8 mouse cellular contexts compared by ENCODE assay signal in the genomic region with DNA sequence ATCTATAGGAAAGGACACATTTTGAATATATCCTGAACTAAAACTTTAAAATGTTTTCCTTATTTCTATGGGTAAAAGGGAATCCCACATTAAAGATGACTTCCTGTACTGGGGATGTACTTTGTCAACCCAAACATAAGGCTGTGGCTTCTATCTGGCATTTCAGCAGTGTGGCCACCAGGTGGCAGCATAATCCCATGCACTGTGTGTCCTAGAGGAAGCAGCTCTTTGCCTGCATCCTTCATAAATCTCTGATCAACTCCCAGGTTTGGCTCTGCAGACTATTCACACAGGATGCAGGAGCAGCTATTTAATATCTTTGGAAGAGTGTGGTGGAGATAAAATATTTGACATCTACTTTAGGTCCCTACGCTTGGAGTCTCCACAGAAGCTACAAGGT. TPM values are rescaled to one million over a fixed set of nuclear protein-coding genes. Genes with fewer than 3 reads are reported as not detected.
DNase-seq lines count a peak whose midpoint lies in the region; ATAC-seq and TF ChIP-seq lines count a peak whose summit lies in the region.

No protein-coding gene starts in this region.

- no peaks in the 10 kb centered on the region for H3K4me1 ChIP-seq in ES-Bruce4 (ENCODE audit: control insufficient read depth, insufficient read depth, low read length)
- H3K4me1 ChIP-seq in bone marrow, adult 2 months (ENCODE audit: control insufficient read depth, insufficient read depth, low read length) = no peaks in the 10 kb centered on the region
- H3K4me1 ChIP-seq in embryonic facial prominence, embryonic 11.5 days (ENCODE audit: control insufficient read depth, insufficient read depth, low read length) = no peaks in the 10 kb centered on the region
- no peaks in the 10 kb centered on the region for H3K4me1 ChIP-seq in heart, embryonic 10.5 days
- no peaks in the 10 kb centered on the region for H3K4me1 ChIP-seq in lung, adult 2 months (ENCODE audit: control insufficient read depth, insufficient read depth, low read length)

- H3K4me3 ChIP-seq in ES-Bruce4 (ENCODE audit: low read depth, low read length) = no peak overlapping the region
- H3K4me3 ChIP-seq in bone marrow, adult 2 months (replicated peaks; ENCODE audit: control insufficient read depth, low read depth, low read length) = no peak overlapping the region
- H3K4me3 ChIP-seq in embryonic facial prominence, embryonic 11.5 days (ENCODE audit: low read depth, low read length) = no peak overlapping the region
- H3K4me3 ChIP-seq in heart, embryonic 10.5 days = no peak overlapping the region
- H3K4me3 ChIP-seq in lung, adult 2 months (replicated peaks; ENCODE audit: extremely low read depth, low read depth, low read length) = no peak overlapping the region

- no peak for TF ChIP-seq EP300 in ES-Bruce4 (IDR thresholded peaks at IDR 0.05; ENCODE audit: insufficient read depth, low read depth, low read length)

- H3K9ac ChIP-seq in ES-Bruce4 (ENCODE audit: low read depth, poor library complexity, severe bottlenecking) = no peak overlapping the region
- no peak overlapping the region for H3K9ac ChIP-seq in embryonic facial prominence, embryonic 11.5 days (replicated peaks; ENCODE audit: low read length)

- H3K9me3 ChIP-seq in ES-Bruce4 (replicated peaks; ENCODE audit: control insufficient read depth, insufficient read depth, low read length, poor library complexity, severe bottlenecking) = no peaks in the 10 kb centered on the region
- H3K9me3 ChIP-seq in embryonic facial prominence, embryonic 11.5 days (replicated peaks; ENCODE audit: control insufficient read depth, low read length) = no peaks in the 10 kb centered on the region
- H3K9me3 ChIP-seq in heart, embryonic 10.5 days = no peaks in the 10 kb centered on the region

- WGBS in bone marrow, adult 2 months = 96% methylated on average over 1 of the region's 1 CpGs
- 71% methylated on average over 1 of the region's 1 CpGs for WGBS in embryonic facial prominence, embryonic 11.5 days
- WGBS in heart, embryonic 10.5 days = 92% methylated on average over 1 of the region's 1 CpGs
- WGBS in lung, adult 2 months = 91% methylated on average over 1 of the region's 1 CpGs

- no peak overlapping the region for H3K4me2 ChIP-seq in embryonic facial prominence, embryonic 11.5 days (ENCODE audit: low read depth, low read length)

- TF ChIP-seq CTCF in ES-Bruce4 (IDR thresholded peaks at IDR 0.05; ENCODE audit: low read depth, low read length) = peak; percentile 73
- TF ChIP-seq CTCF in bone marrow, adult 2 months (IDR thresholded peaks at IDR 0.05; ENCODE audit: control insufficient read depth, insufficient read depth, low read length) = peak; percentile 60
- TF ChIP-seq CTCF in lung, adult 2 months (IDR thresholded peaks at IDR 0.05; ENCODE audit: insufficient read depth, low read length) = peak; percentile 85

- no peaks in the 10 kb centered on the region for H3K27me3 ChIP-seq in ES-Bruce4 (ENCODE audit: control insufficient read depth, insufficient read depth, low read length, poor library complexity, severe bottlenecking)
- H3K27me3 ChIP-seq in embryonic facial prominence, embryonic 11.5 days (ENCODE audit: control insufficient read depth, insufficient read depth, low read length) = no peaks in the 10 kb centered on the region
- H3K27me3 ChIP-seq in heart, embryonic 10.5 days (ENCODE audit: insufficient read depth, poor library complexity, severe bottlenecking) = no peaks in the 10 kb centered on the region

- DNase-seq in embryonic facial prominence, embryonic 11.5 days (ENCODE audit: low spot score) = peak; percentile 75
- DNase-seq in heart, embryonic 10.5 days (ENCODE audit: low spot score) = peak; percentile 75
- peak; percentile 71 for DNase-seq in layer of hippocampus, adult 11-12 months (ENCODE audit: low spot score)
- DNase-seq in lung, adult 2 months = peak; percentile 34
- peak; percentile 55 for DNase-seq in ovary, postnatal 36 days (ENCODE audit: low spot score)
- peak; percentile 45 for DNase-seq in urinary bladder, adult 2 months (ENCODE audit: low spot score)

- H3K27ac ChIP-seq in ES-Bruce4 (ENCODE audit: insufficient read depth, low read length) = no peak overlapping the region
- H3K27ac ChIP-seq in bone marrow, adult 2 months (ENCODE audit: control insufficient read depth, insufficient read depth, low read depth, low read length, poor library complexity) = no peak overlapping the region
- no peak overlapping the region for H3K27ac ChIP-seq in embryonic facial prominence, embryonic 11.5 days (replicated peaks; ENCODE audit: low read depth, low read length)
- H3K27ac ChIP-seq in heart, embryonic 10.5 days = no peak overlapping the region

- H3K36me3 ChIP-seq in ES-Bruce4 (ENCODE audit: control insufficient read depth, insufficient read depth, low read length, poor library complexity, severe bottlenecking) = no peaks in the 10 kb centered on the region
- no peaks in the 10 kb centered on the region for H3K36me3 ChIP-seq in embryonic facial prominence, embryonic 11.5 days (replicated peaks; ENCODE audit: control insufficient read depth, insufficient read depth, low read depth, low read length)
- H3K36me3 ChIP-seq in heart, embryonic 10.5 days = no peaks in the 10 kb centered on the region

- TF ChIP-seq POLR2A in ES-Bruce4 (IDR thresholded peaks at IDR 0.05; ENCODE audit: insufficient read depth, low read length) = no peak
- TF ChIP-seq POLR2A in bone marrow, adult 2 months (IDR thresholded peaks at IDR 0.05; ENCODE audit: borderline replicate concordance, control insufficient read depth, low read depth, low read length) = no peak
- no peak for TF ChIP-seq POLR2A in lung, adult 2 months (IDR thresholded peaks at IDR 0.05; ENCODE audit: borderline replicate concordance, extremely low read depth, low read depth, low read length)

- no peak for ATAC-seq in embryonic facial prominence, embryonic 11.5 days (replicated peaks; ENCODE audit: insufficient number of reproducible peaks, low FRiP score, low TSS enrichment, low read depth)

RNA-seq across cellular contexts. Expression of a gene that starts 59.1 kb away (rescaled TPM):
- polyA plus RNA-seq in ES-Bruce4 (2011; ENCODE audit: insufficient read depth, insufficient read length, low read depth, missing spikeins) = not detected in 2 replicates
- not detected in 2 replicates for polyA plus RNA-seq in bone marrow, adult 2 months (2011; ENCODE audit: insufficient read depth, insufficient read length, low replicate concordance, missing spikeins)
- 0.15 TPM in 1 of 2 replicates, not detected in the other for polyA plus RNA-seq in embryonic facial prominence, embryonic 11.5 days (2014; fragmentation: Nextera tagmentation; extraction: Ambion mirVana)
- 0.16 and 0.22 TPM in 2 replicates for polyA plus RNA-seq in heart, embryonic 10.5 days (2016; fragmentation: Nextera tagmentation; extraction: Ambion mirVana)
- 0.03 and 0.04 TPM in 2 replicates for polyA plus RNA-seq in lung, adult 2 months (2012; rRNA removed)
- polyA plus RNA-seq in urinary bladder, adult 2 months (2012; rRNA removed) = 0.10 and 0.12 TPM in 2 replicates
